ENCODE assay signal across 10 mouse cellular contexts in genomic region chr15:78845867-78846266, GRCm38 (mm10). TPM values are rescaled to one million over a fixed set of nuclear protein-coding genes. Genes with fewer than 3 reads are reported as not detected.
DNase-seq lines count a peak whose midpoint lies in the region; ATAC-seq lines count a peak whose summit lies in the region.
"Had no signal": no experiment of that assay in that cellular context is flagged by ENCODE, and none has a peak within 500 bp of the region (broad histone marks: within the 10 kb centered on the region; RNA-seq: fewer than 3 reads in every experiment).

No protein-coding gene starts in this region.

- no peaks in the 10 kb centered on the region for H3K36me3 ChIP-seq in neural tube, embryonic 15.5 days
- H3K36me3 ChIP-seq in limb, embryonic 10.5 days: peaks cover 19% of the 10 kb centered on the region
- peaks cover 12% of the 10 kb centered on the region; the same call in 1 of the 2 replicates for H3K36me3 ChIP-seq in stomach, embryonic 16.5 days (ENCODE audit: control insufficient read depth, insufficient read depth, low read length)

- peak overlapping the region; percentile 74; the same call in 1 of the 2 replicates for H3K4me2 ChIP-seq in neural tube, embryonic 15.5 days
- H3K4me2 ChIP-seq in stomach, embryonic 16.5 days (ENCODE audit: low read depth, low read length): peak overlapping the region; percentile 73
- H3K4me2 ChIP-seq: limb, embryonic 12.5 days had no signal

- no peak overlapping the region for H3K27ac ChIP-seq in neural tube, embryonic 15.5 days (replicated peaks)
- H3K27ac ChIP-seq in limb, embryonic 10.5 days: peak overlapping the region; percentile 50; the same call in 1 of the 2 replicates
- H3K27ac ChIP-seq in stomach, embryonic 16.5 days (ENCODE audit: low read length): peak overlapping the region; percentile 96
- H3K27ac ChIP-seq: limb, embryonic 12.5 days had no signal

- no peak overlapping the region for H3K4me3 ChIP-seq in neural tube, embryonic 15.5 days (replicated peaks)
- no peak overlapping the region for H3K4me3 ChIP-seq in limb, embryonic 10.5 days
- H3K4me3 ChIP-seq in stomach, embryonic 16.5 days (replicated peaks; ENCODE audit: low read length): peak overlapping the region; percentile 80; the same call in 1 of the 2 replicates
- H3K4me3 ChIP-seq: erythroblast, embryonic 14.5 days; limb, embryonic 12.5 days had no signal

- no peak for ATAC-seq in neural tube, embryonic 15.5 days (ENCODE audit: low FRiP score)
- no peak for ATAC-seq in stomach, embryonic 16.5 days (ENCODE audit: insufficient read depth, low FRiP score)

- H3K4me1 ChIP-seq in neural tube, embryonic 15.5 days: peaks cover 44% of the 10 kb centered on the region
- H3K4me1 ChIP-seq in limb, embryonic 10.5 days: peaks cover 69% of the 10 kb centered on the region
- peaks cover 60% of the 10 kb centered on the region for H3K4me1 ChIP-seq in stomach, embryonic 16.5 days (ENCODE audit: control insufficient read depth, insufficient read depth, low read length)

- no peak overlapping the region for H3K9ac ChIP-seq in neural tube, embryonic 15.5 days (replicated peaks)
- peak overlapping the region; percentile 85 for H3K9ac ChIP-seq in stomach, embryonic 16.5 days (ENCODE audit: low read length)
- H3K9ac ChIP-seq: limb, embryonic 12.5 days had no signal

- H3K27me3 ChIP-seq in neural tube, embryonic 15.5 days (replicated peaks): peaks cover 29% of the 10 kb centered on the region
- H3K27me3 ChIP-seq in limb, embryonic 10.5 days (ENCODE audit: low read depth, poor library complexity, severe bottlenecking): peaks cover 26% of the 10 kb centered on the region
- H3K27me3 ChIP-seq in stomach, embryonic 16.5 days (ENCODE audit: control insufficient read depth, insufficient read depth, low read length): no peaks in the 10 kb centered on the region

- DNase-seq in adrenal gland, adult (ENCODE audit: inconsistent age in 2 of 2, low spot score in 1 of 2): peak; percentile 69 to 84
- no peak for DNase-seq in adrenal gland, postnatal 4 days (ENCODE audit: low spot score in 2 of 2)
- no peak for DNase-seq in neural tube, embryonic 10.5 days (ENCODE audit: extremely low spot score, low spot score)
- no peak for DNase-seq in limb, embryonic 10.5 days (ENCODE audit: low spot score)
- no peak for DNase-seq in left cerebral cortex, adult 8-10 months (ENCODE audit: low spot score in 2 of 2)
- DNase-seq in urinary bladder, postnatal 4 days (ENCODE audit: low spot score in 2 of 2): no peak

- WGBS in neural tube, embryonic 15.5 days: 83% methylated on average over 8 of the region's 8 CpGs
- 90% methylated on average over 8 of the region's 8 CpGs for WGBS in limb, embryonic 10.5 days
- 61% methylated on average over 8 of the region's 8 CpGs for WGBS in stomach, embryonic 16.5 days

- no peaks in the 10 kb centered on the region for H3K9me3 ChIP-seq in neural tube, embryonic 15.5 days (replicated peaks)
- H3K9me3 ChIP-seq in limb, embryonic 10.5 days (replicated peaks): no peaks in the 10 kb centered on the region
- H3K9me3 ChIP-seq in stomach, embryonic 16.5 days (replicated peaks; ENCODE audit: control insufficient read depth, low read length): no peaks in the 10 kb centered on the region
- H3K9me3 ChIP-seq: limb, embryonic 12.5 days had no signal

RNA-seq across cellular contexts. Expression of gene Cdc42ep1, which starts 3.4 kb away (rescaled TPM):
- 10 to 100 TPM; 56.7 to 59.1 TPM for total RNA-seq in adrenal gland, postnatal 4 days (2021)
- polyA plus RNA-seq in neural tube, embryonic 15.5 days (2015; fragmentation: Nextera tagmentation; extraction: Ambion mirVana): 12.0 and 16.2 TPM in 2 replicates
- polyA plus RNA-seq in limb, embryonic 10.5 days (2016; fragmentation: Nextera tagmentation; extraction: Ambion mirVana): 18.8 and 22.0 TPM in 2 replicates
- polyA plus RNA-seq in stomach, embryonic 16.5 days (2015; fragmentation: Nextera tagmentation; extraction: Ambion mirVana): 47.9 and 52.2 TPM in 2 replicates
- total RNA-seq in left cerebral cortex, adult 8-10 months (2022): 10 to 100 TPM; 16.8 to 22.9 (median 20.1) TPM

RNA-seq across cellular contexts. Expression of gene Lgals2, which starts 9.5 kb away (rescaled TPM):
- 1 to 10 TPM; 2.6 to 2.9 TPM for total RNA-seq in adrenal gland, postnatal 4 days (2021)
- polyA plus RNA-seq in neural tube, embryonic 15.5 days (2015; fragmentation: Nextera tagmentation; extraction: Ambion mirVana): 26.1 TPM in 1 of 2 replicates, not detected in the other
- polyA plus RNA-seq in limb, embryonic 10.5 days (2016; fragmentation: Nextera tagmentation; extraction: Ambion mirVana): not detected in 2 replicates
- 86.6 and 122 TPM in 2 replicates for polyA plus RNA-seq in stomach, embryonic 16.5 days (2015; fragmentation: Nextera tagmentation; extraction: Ambion mirVana)
- total RNA-seq in left cerebral cortex, adult 8-10 months (2022): not detected
- polyA plus RNA-seq: erythroblast, embryonic 14.5 days; limb, embryonic 12.5 days had no signal

RNA-seq across cellular contexts. Expression of gene Gga1, which starts 31.1 kb away (rescaled TPM):
- 10 to 100 TPM; 58.8 to 65.5 TPM for total RNA-seq in adrenal gland, postnatal 4 days (2021)
- 42.6 and 44.1 TPM in 2 replicates for polyA plus RNA-seq in neural tube, embryonic 15.5 days (2015; fragmentation: Nextera tagmentation; extraction: Ambion mirVana)
- polyA plus RNA-seq in limb, embryonic 10.5 days (2016; fragmentation: Nextera tagmentation; extraction: Ambion mirVana): 49.9 and 56.5 TPM in 2 replicates
- 48.4 and 51.4 TPM in 2 replicates for polyA plus RNA-seq in stomach, embryonic 16.5 days (2015; fragmentation: Nextera tagmentation; extraction: Ambion mirVana)
- total RNA-seq in left cerebral cortex, adult 8-10 months (2022): 10 to 100 TPM; 53.5 to 64.7 (median 57.6) TPM

RNA-seq across cellular contexts. Expression of gene Card10, which starts 43.0 kb away (rescaled TPM):
- total RNA-seq in adrenal gland, postnatal 4 days (2021): 10 to 100 TPM; 11.8 to 14.5 TPM
- polyA plus RNA-seq in neural tube, embryonic 15.5 days (2015; fragmentation: Nextera tagmentation; extraction: Ambion mirVana): 1.9 and 3.7 TPM in 2 replicates
- polyA plus RNA-seq in limb, embryonic 10.5 days (2016; fragmentation: Nextera tagmentation; extraction: Ambion mirVana): 4.7 and 5.3 TPM in 2 replicates
- polyA plus RNA-seq in stomach, embryonic 16.5 days (2015; fragmentation: Nextera tagmentation; extraction: Ambion mirVana): 4.0 and 4.4 TPM in 2 replicates
- 1 to 10 TPM; 4.9 to 5.4 (median 5.0) TPM for total RNA-seq in left cerebral cortex, adult 8-10 months (2022)

RNA-seq across cellular contexts. Expression of gene Gm49510, which starts 53.6 kb away (rescaled TPM):
- total RNA-seq in adrenal gland, postnatal 4 days (2021): not detected
- polyA plus RNA-seq in neural tube, embryonic 15.5 days (2015; fragmentation: Nextera tagmentation; extraction: Ambion mirVana): not detected in 2 replicates
- 0.13 and 0.51 TPM in 2 replicates for polyA plus RNA-seq in limb, embryonic 10.5 days (2016; fragmentation: Nextera tagmentation; extraction: Ambion mirVana)
- 0.32 and 0.46 TPM in 2 replicates for polyA plus RNA-seq in stomach, embryonic 16.5 days (2015; fragmentation: Nextera tagmentation; extraction: Ambion mirVana)
- under 1 TPM in 2 of 4 experiments, not detected in 2; 0.36 to 0.46 TPM for total RNA-seq in left cerebral cortex, adult 8-10 months (2022)

Comparison
In these comparisons a context has a peak if more than half of its experiments do, and no peak if none do; other contexts are left out.
1. DNase-seq: peak in adrenal gland, adult (2 of 2); none in adrenal gland, postnatal 4 days (0 of 2), neural tube, embryonic 10.5 days (single experiment), limb, embryonic 10.5 days (single experiment), left cerebral cortex, adult 8-10 months (0 of 2) and urinary bladder, postnatal 4 days (0 of 2).